Mouse (Mus musculus) ES-E14 (cell line): Measurements from ENCODE around the gene Tbc1d19.

Experiments used
- HCFC1 ChIP-seq: IDR thresholded peaks from 2 replicates; pipeline ENCODE4 v1.6.1; 2012; ENCODE audit warnings: low read length, inconsistent platforms, borderline replicate concordance; ENCODE audit not compliant: insufficient read depth
- MAFK ChIP-seq: IDR thresholded peaks from 2 replicates; pipeline ENCODE4 v1.6.1; 2014; ENCODE audit warnings: mild to moderate bottlenecking, low read depth, low read length, inconsistent platforms; ENCODE audit not compliant: insufficient read depth

DNA sequence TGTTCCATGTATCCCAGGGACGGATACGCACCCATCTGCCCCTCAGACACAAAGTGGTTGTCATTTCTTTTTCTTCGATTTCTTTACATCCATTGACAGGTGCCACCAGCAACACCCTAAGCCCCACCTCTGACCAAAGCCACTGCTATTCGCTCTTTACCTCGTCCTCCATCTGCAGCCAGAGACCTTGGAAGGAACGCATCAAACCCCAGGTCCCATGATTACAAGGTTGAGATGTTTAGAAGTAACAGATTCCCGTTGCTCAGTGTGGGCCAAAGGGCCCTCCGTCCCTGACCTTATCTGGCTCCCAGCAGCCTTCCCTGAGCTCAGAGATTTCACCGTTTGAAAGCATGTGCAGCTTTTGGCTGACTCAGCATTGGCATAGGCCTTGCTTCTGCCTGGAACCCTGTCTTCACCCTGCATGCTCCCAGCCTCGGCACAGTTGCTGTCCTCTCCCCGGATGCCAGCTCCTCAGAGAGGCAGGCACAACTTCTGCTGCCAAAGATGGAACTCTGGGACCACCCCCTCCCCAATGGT, 134.0 kb downstream of the Tbc1d19 start:
- TF ChIP-seq HCFC1 (no peak), MAFK (peak; percentile 69; the same call in 1 of the 2 replicates)
